Mouse (Mus musculus) right cerebral cortex, postnatal 4 days (tissue): ENCODE measurements at regions not wholly inside any gene's neighbourhood (a gene's known extent, or its start where the extent isn't known, plus 50 kb on each side); places are given as distances from the start of the nearest gene placed in this dataset.

Experiments
- DNase-seq: peaks from one replicate; pipeline ENCODE4 v3.0.0-alpha.2; 2022

DNA sequence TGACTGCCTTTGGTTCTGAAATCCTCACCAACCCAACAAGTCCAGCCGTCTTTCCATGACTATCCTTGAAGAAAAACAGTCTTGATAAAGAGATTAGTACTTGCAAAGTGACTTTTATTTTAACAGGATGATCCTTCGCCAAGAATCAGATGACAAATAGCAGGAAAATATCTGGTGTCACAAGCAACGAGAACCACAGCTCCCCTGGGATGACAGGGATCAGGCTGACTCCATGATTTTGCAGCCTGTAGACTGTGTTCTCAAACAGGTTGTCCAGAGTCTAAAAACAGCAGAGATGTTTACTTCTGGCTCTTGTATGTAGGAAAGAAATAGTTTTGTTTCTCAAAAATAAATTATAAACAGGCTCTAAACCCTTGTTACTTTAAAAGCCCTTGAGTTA lies 63.3 kb downstream of the Tmem18 start:
- DNase-seq, result no peak

DNA sequence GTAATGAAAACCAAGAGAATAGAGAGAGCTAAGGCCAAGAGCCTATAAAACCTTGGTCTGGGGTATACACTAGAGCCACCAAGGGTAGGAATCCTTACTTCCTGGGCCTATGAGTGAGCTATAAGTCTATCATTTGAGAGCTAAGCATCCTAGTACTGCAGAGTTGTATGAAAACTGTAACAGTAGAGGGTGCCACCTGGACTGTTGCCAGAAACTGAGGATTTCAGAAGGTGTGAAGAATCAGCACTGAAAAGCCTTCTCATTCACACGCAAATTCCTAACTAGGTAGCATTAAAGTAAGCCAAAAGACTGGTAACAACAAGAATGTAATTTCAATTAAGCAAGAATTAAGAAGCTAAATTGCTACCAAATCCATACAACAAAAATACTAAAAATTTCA lies 67.3 kb downstream of the Tmem18 start:
- peak; percentile 33 for DNase-seq

DNA sequence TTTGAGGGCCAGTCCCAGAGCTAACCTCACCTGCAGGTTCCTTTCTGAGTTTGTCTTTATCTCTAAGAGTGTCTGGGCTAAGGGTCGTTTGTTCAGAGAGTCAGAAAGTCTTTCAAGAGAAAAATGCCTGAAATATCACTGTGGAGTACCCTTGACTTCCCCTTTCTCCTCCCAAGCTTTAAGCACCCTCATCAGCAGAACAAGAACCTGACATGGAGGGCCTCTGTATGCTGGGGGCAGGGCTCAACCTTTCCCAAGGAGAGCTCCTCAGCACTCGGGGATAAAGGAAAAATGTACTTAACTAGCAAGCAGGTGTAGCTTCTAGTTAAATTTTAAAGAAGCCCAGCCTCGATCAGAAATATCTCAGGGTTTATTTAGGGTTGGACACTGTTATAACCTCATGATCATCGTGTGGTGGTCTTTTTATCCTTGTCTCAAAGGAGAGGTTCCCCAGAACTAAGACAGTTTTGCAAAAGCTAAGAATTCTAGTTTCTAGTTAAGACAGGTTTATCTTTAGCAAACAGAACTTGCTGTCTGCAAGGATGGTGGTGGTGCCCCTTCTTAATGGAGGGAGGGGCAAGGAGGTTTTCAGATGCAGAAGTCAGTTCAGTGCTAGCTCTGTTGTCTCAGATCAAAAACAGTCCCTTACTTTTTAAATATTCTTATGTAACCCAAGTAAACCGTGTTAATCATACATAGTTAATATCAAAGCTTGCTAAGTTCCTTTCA lies 70.3 kb downstream of the Tmem18 start:
- no peak for DNase-seq

DNA sequence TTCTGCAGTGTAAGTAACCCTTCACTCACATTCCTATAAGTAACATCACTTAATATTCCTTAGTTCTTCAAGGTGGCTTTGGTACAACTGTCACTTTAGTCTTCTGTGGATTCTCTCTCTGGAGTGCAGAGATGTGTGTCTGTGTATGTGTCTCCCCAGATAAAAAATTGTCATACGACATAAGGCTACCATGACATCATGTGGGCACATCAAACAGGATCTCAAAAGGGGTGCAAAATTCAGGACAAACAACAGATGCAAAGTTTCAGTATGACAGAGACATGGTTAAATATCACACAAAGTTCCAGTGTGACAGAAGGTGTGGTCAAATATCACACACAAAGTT lies 70.8 kb downstream of the Tmem18 start:
- DNase-seq, result no peak

DNA sequence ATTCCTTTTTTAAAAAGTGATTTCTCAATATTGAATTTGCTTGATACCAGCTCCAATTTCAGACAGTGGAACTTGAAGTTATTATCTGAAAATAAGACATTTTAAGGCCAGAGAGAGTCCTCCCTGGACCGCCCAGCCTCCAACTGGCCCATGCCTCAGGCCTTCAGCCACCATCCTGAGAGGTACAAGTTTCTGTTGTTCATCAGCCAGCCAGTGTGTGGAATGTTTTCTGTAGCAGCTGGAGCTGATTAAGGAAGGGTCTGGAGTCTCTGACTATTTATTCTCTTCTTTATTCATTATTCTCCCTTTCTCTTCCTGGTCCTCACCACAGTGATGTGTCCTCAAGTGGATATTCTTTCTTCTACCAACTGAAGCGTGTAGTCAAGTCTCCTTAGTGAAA lies 94.6 kb downstream of the Tmem18 start:
- DNase-seq, result no peak

DNA sequence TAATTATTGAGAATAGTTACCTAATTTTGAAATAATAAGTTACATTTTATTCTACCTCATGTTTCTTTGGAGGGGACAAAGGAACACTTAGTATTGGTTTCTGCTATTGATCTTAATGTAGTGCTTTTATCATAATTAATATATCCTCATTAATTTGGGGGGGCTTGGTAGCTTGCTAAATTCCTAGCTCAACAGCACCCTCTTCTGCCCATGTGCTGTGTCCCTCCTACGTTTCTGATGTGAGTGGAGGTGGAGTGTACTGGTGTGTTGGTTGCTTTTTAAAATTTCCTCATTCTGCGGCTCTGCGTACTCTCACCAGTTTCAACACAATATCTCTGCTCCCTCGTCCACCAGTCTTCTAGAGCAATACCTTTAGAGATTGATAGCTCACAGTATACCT lies 105.8 kb downstream of the Tmem18 start:
- DNase-seq, result no peak

DNA sequence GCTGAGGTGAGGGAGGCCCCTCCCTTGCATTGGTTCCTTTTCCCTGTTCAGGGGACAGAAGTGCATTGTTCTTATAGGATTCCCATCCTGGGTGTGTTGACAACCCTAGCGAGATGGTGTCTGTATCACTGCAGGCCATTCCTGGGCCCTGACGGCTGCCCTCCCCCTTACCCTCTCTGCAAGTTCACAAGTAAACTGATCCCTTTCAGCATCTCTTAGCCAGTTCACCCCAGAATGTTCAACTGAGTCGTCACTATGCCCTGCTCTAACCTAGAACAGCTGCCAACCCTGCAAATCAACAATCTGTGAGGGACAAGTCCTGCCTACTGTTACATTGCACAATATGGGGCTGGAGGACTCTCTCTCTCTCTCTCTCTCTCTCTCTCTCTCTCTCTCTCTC lies 109.3 kb downstream of the Tmem18 start:
- DNase-seq, result no peak

DNA sequence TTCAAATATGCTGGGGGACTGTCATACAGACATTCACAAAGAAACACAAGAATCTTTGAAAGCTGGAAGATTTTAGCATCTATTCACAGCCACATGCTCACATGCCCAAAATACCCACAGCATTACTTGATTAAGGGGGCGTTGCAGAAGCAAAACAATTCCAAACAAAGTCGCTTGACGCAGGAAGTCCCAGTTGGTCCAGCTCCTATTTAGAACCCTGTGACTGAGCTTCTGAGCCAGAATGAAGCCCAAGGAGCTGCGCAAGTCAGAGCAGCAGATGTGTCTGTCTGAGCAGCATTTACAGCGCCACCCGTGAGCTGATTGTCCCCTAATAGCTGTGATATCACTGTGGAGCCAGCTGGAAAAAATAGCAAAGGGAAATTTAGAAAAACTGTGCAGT lies 114.0 kb downstream of the Tmem18 start:
- DNase-seq, result no peak

DNA sequence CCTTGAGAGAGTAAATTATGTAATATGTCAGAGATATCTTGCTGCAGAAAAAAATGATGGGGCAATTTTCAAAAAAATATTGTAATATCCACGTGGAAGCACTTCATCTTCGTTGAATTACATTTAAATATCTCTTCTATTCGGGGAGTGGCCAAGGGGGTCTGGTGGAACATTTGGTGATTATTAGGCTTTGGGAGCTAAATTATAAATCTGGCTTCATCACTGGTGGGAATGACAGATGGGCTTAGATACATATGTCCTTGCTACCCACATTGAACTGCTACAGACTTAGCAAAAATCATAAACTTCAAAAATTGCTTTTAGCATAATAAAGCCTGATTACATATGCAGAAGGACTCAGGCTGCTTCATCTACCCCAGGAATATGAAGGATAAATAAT lies 119.5 kb downstream of the Tmem18 start:
- no peak for DNase-seq

DNA sequence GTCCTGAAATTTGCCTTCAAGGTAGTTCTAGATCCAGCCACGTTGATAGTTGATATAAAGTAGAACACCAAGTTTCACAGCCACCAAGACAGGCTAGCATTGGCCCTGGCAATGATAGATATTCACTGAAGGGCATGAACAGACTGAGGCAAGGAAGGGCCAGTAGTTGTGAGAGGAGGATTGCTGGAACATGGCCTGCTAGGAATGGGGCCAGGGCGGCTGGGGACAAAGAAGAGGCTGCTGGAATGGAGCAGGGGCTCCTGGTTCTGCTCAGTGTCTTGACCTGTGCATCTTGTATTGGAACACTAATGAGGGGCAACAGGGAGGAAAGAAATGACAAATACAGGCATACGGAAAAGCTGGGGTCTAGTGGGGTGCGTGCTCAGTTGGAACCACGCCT lies 123.0 kb downstream of the Tmem18 start:
- DNase-seq, result no peak

DNA sequence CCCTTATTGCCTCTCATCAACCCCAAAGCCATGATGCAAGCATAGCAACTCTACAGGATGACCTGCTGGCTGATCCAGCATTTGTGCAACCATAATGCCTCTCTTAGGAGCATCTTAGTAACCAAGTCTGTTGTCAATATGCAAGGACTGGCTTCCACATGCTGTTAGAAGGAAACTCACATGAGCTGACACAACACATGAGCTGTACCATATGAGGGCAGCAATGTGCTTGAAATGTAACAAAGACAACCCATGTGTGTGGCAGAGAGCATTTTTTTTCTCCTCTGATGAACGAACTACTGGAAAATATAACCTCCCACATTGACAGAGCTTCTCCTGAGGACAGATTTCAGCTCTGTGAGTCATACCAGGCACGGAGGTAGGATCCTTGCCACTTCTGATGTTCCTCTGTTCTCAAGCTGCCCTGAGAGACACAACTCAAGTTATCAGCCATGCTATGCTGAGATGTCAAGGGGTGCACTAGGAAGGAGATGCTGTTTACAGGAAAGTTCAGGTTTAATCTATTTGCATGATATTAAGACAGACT lies 124.5 kb downstream of the Tmem18 start:
- DNase-seq, result no peak

DNA sequence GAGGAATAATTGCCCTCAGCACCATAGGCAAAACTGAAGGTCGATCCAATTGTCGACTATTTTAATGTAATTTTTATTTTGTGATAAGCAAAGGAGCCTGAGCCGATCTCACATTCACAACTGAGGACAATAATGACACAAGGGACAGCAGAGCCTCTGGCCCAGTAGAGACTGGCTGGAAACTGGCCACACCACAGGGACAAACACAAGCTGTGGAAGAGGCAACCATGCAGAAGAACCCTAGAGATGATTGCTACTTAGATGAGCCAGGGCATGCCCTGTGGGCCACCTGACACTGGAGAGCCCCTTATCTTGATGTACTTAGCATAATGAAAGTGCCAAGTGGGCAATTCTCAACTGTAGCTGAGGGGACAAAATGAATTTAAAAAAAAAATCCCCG lies 126.3 kb downstream of the Tmem18 start:
- DNase-seq, result no peak

DNA sequence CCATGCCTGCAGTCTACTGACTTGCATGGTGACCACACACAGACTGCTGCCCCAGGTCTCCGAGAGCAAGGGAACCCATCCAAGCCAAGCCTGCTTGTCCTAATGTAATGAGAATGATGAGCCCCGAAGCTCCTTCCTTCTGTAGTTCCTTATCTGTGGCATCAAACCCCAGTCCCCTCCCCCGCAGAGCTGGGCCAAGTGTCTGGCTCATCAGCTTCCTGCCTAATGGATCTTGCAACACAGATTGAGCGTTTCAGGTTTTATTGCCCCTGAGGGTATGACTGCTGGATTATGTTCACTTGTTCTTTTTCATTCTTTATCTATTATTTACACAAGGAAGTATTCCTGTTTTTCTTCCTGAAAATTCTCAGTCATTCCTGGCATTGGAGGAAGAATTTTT lies 142.5 kb downstream of the Tmem18 start:
- no peak for DNase-seq

DNA sequence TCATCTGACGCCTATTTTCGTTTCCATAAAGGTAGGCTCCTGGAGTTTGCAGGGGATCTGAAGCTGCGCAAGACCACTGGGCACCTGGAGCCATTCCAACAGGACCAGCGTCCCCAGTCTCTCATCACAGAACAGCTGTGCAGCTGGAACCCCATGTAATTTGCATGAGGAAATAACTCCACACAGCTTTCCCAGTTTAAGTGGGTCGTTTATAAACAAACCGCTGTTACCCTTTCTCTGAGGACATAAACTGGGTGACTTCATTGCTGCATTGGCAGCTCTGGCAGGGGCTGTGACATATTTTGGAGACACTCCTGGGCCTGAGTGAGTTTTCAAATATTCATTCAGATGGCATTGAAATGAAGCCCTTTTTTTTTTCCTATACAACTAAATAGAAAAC lies 145.2 kb downstream of the Tmem18 start:
- DNase-seq, result peak; percentile 10

DNA sequence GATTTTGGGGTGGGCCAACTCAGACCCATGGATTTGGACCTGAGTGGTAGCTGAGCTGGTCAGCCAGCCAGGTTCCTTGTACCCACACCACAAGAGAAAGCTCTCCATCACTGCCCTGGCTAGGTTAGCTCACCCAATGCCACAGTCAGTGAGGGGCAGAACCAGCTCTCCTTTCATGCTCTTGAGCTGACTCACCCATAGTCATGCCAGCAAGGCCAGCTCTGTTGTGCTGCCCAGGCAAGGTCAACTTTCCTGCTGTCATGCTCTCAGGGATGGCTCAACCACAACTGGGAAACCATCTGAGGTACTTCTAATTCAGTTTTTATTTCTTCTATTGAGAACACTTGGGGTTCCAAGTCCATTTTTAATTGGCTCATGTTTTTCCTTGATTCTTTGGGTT lies 116.5 kb upstream of the Alkal2 start:
- DNase-seq, result no peak

DNA sequence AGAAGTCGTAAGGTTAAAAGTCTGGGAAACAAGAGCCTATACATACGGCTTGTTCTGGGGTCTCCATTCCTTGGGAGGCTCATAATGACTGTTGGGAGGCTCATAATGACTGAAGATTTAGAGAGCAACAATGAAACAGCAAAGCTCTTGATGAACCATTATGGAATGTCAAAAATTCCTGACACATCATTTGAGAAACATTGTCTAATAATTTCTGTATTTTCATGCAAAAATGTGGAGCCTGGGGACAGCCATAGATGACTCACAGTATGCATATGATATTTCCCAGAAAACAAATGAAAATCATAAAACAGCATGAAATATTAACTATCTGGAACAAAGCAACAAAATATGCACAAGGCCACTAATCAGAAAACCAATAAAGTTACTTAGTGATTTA lies 90.8 kb upstream of the Alkal2 start:
- no peak for DNase-seq

DNA sequence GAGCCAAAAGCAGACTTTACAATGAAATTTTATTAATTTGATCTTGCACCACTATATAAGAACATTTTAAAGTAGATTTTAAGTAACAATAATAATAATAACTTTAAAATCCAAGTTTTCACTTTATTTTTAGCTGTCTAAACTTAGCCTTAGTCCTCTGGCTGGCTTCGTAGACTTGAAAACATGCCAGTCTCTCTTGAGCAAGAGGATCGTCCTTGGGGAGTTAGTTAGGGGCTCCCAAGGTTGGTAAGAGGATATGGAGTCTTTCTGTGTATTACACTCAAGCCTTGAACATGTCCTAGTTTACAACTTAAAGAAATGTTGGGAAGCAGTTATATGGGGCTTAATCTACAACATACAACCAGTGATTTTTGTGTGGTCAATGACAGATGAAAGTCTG lies 68.0 kb upstream of the Alkal2 start:
- no peak for DNase-seq

DNA sequence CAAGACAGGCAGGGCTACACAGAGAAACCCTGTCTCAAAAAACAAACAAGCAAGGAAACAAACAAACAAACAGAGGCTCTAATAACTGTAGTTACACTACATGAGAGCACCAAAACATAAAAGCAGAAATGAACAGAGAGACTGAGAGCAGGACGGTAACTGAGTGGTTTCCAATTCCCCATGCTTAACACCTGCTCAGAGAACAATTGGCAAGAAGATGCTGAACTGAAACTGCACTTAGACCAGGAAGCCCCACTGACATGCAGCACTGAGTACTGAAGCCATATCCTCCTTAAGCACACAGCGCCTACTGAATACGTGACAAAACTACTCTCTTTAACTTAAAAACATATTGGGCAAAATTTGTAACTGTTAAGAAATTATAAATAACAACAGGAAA lies 52.7 kb upstream of the Alkal2 start:
- no peak for DNase-seq
